Mouse (Mus musculus) frontal cortex, postnatal 10 days (tissue): ENCODE results near the gene Mtmr11.
"Not testable (repeated sequence)": the region's sequence is repeated elsewhere in the genome, so short reads cannot be mapped to it uniquely, and the experiment has no call there.

Experiments
- DNase-seq, 2 experiments: peaks; one replicate each; pipeline ENCODE4 v3.0.0; 2022; ENCODE audit warnings: low spot score in 2 of 2, mixed read lengths in 1 of 2

Gene Mtmr11

DNA sequence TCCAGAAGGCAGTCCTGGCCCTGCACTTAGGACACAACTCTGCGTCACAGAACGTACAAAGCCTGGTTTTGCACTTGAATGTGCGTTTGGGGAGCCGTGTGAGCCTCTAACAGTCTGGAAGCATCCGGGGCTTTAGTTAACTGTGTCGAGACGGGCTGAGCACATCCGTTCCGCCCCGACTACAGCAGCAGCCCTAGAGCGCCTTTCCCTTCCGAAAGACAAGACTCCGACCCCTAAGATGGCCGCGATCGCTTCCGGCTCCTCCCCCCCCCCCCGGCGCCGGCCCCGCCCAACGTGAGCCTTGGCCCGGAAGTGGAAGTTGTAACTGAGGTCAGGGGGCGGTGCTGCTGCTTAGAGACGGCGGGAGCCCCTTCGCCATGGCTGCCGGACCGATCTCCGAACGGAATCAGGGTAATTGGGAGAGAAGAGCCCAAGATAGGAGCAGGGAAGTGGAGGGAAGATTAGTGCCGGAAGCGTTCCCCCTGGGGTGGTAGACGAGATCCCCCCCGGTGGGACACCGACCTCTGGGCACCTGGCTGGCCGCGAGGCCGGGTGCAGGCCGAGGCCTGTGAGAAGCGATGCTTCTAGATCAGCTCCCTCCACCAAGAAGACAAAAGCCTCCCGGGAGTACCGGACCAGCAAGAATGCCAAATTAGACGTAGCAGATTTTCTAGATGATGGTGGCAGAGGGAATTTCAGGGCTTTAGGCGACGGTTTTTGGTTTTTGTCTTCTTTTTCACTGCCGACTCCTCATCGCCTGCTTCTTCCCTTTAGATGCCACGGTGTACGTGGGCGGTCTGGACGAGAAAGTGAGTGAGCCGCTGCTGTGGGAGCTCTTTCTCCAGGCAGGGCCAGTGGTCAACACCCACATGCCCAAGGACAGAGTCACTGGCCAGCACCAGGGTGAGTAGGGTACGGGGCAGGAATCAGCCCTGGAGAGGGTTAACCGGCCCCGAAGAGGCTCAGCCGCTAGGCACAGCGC is 10.7 kb downstream of the Mtmr11 start, which contains the start of gene Sf3b4:
Gene Sf3b4, plus strand, starts transcription at position 136 of the 982 bp plus-strand sequence.
- DNase-seq, result peak; percentile 82 to 83

DNA sequence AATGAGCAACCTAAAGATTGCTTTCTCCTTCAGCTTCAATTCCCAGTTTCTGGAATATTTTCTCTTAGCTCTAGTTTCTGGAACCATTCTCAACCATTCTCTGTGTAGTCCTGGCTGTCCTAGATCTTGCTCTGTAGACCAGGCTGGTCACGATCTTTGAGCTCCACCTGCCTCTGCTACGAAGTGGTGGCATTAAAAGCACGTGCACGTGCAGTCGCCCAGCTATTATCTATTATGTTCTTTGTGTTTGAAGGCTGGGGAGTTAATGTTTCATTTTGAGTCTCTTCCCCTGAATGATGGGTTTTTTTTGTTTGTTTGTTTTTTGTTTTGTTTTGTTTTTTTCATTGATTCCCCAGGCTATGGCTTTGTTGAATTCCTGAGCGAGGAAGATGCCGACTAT is 11.4 kb downstream of the Mtmr11 start:
- DNase-seq, result no peak

DNA sequence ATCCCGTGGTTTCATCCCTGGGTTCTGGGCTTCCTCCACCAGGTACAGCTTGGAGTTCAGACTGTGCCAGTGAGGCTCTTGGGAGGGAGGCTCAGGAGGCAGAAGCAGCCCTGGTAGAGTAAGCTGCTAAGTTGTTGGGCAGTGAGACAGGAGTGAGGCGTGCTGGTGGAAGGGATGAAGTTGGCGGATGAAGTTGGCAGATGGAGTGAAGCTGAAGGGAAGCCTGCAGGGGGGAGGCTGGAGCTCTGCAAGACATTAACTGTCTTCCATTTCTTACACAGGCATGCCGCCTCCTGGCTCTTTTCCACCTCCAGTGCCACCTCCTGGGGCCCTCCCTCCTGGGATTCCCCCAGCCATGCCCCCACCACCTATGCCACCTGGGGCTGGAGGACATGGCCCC is 12.2 kb downstream of the Mtmr11 start:
- DNase-seq, result not testable (repeated sequence)

DNA sequence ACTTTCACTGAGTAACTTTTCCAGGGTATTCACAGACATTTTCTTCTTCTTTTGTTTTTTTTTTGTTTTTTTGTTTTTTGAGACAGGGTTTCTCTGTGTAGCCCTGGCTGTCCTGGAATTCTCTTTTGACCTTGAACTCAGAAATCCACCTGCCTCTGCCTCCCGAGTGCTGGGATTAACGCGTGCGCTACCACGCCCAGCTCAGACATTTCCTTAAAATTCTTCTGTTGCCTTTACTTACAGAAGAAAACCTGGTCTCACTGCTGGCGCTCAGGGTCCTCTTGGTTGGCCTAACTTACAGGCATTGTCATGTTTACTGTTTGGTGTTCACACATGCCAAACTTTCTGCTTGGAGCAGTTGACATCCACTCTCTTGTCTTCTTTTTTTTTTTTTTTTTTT is 13.4 kb downstream of the Mtmr11 start:
- DNase-seq, result no peak

DNA sequence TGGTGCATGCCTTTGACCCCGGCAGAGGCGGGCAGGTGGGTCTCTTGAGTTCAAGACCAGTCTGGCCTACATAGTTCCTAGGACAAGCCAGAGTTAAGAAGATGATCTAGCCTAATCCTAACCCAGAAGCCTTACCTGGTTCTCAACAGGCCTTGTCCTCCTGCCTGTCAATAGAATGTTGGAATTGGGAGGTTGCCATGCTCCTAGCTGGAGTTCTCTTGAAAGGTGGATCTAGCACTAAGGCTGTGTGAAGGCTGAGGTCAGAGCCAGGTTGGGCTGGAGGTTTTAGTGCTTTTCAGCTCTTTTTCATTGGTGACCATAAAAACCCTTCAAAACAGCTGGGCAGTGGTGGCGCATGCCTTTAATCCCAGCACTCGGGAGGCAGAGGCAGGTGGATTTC is 16.6 kb downstream of the Mtmr11 start:
- no peak for DNase-seq

DNA sequence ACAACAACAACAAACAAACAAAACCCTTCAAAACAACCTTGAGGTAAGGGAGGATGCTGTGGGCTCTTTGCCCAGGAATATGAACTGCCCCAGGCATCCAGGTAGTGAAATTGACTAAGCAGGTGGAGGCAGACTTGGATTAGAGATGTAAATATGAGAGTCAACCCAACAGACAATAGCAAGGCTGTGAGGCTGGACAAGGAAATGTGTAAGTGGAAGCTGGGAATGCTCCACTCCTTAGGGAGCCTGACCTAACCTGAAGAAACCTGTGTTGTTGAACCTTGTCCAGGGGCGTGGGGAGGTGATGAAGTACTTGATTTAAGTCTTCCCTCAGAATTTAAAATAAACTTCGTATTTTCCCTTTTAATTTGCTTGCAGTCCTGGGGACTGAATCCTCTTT is 17.1 kb downstream of the Mtmr11 start:
- DNase-seq, result no peak

DNA sequence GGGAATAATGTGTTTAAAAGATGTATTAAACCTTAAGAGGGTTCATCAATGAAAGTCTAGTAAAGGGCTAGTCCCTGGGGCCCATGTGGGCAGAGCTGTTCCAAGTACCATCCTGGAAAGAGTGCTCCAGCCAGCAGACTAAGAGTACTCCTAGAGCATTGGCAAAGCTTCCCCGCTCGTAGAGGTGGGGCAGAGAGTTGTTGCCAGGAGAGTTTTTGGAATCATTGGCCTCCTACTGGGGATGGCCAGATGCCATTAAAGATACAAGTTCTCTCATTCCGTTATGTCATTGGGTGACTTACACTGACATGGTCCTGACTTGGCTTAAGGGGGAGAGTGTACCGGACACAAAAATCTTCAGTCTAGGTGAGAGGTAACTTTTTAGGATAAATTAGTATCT is 17.7 kb downstream of the Mtmr11 start:
- DNase-seq, result no peak

DNA sequence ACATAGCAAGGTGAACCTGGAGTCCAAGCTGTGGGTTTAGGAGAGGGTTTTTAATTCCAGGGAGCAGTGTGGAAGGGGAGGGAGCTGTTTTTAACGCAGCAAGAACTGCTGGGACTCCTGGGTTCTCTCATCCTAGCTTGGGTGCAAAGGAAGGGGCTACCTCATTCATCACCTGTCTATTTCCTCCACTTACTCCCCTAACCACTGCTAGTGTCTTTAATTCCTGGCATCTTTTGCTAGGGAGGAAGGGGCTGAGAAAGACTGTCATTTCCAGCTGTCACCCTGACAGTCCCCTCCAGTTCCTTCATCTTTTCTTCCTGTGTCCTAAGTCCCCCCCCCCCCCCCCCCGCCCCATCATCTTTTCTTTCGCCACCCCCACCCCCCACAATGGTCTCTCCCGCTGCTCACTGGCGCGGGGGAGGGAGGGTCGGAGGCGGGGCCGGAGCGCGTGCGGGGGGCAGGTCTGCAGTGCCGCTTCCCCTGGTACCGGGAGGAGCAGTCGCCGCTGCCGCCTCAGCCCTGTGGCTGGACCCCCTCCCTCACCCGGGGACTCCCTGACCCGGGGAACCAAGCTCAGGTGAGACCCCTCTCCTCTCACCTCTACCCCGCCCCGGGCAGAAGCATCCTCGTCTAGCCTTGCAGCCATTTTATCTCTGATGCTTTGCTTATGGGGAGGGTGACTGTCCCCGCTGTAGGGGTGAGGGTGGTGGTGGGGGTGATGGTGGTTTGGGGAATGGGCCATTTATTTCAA is 19.1 kb downstream of the Mtmr11 start, which contains the start of gene Sv2a:
Gene Sv2a, plus strand, starts transcription at position 425 of the 751 bp plus-strand sequence.
- peak; percentile 69 to 75 for DNase-seq

DNA sequence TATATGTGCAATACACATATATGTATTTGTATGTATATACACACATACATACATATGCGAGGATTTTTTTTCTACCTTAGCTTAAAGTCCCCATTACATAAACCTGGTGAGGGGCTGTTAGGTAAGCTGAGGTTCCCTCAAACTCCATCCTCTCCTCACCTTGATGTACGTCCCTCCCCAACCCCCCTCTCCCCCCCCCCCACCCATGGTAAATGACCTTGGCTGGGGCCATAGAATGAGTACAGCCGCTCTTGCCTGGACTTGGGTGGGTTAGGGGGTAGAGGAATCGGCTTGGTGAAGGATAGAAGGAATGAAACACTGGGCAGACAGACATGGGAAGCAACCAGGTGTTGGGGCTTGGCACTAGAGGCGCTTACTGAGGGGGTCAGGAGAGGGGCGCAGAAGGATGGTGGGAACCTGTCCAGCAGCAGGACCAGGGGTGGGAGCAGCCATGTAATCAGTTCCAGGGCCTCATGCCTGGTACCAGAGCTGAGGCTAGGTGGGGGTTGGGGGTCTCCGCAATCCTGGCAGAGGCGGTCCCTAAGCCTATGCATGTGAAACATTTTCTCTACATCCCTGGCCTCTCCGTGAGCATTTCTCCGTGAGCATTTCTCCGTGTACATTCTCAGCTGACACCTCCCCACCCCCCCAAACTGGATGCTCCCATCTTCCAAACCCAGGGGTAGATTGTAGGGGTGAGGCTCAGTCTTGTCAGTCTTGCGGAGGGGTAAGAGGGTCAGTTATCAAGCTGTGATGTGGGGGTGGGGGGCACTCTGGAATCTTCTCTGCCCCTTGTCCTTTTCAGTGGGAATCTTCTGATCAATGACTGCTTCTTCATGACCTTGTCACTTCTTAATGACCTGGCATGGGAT is 19.9 kb downstream of the Mtmr11 start:
- DNase-seq, result peak in 1 of 2 experiments; percentile 63

DNA sequence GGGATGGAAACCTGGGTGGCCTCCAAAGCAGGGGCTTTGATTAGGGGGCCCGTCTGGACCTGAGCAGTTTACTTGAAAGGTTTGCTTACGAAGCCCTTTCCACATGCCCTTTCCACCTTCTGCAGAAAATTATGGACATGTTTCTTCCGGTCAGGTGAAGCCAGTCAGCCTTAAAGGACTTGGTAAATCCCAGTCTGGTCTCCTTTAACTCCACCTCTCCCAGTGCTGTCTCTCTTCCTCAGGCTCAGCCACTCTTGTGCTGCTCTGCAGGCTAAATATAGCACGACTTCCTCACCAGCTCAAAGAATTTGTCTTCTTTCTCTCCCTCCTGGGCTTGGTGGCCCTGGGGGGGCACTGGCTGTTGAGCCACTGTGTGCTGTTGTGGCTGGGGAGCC is 20.6 kb downstream of the Mtmr11 start:
- DNase-seq, result no peak

DNA sequence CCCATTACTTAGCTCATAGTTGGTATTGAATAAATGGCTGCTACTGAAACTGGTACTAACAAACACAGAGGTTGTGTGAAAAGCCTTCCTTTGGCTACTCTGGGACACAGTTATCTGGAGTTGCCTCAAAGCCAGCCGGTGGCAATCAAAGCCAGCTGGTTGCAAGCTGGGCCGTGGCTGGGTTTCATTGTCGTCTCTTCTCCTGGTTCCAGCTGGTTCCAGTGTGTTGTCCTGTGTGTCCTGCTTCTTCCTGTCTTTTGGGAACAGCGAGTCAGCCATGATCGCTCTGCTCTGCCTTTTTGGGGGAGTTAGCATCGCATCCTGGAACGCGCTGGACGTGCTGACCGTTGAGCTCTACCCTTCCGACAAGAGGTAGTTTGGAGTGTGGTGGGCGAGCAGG is 31.2 kb downstream of the Mtmr11 start:
- DNase-seq, result no peak

DNA sequence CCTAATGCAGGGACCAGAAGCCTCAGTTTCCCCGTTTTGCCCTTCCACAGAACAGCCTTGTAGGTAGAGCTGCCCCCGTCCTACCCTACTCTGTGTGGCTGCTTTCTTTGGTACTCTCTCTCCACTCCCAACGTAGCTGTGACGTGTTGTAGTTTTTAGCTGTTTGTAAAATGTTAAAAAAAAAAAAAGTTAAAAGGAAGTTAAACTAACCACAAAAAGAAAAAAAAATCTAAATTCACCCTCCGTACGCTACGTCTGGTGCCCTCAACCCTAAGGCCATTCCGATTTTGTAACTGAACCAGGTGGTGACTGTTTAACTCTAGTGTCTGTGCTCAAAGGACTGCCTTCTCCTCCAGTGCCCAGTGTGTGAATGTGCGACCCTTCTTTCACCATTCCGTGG is 33.2 kb downstream of the Mtmr11 start:
- DNase-seq, result no peak

DNA sequence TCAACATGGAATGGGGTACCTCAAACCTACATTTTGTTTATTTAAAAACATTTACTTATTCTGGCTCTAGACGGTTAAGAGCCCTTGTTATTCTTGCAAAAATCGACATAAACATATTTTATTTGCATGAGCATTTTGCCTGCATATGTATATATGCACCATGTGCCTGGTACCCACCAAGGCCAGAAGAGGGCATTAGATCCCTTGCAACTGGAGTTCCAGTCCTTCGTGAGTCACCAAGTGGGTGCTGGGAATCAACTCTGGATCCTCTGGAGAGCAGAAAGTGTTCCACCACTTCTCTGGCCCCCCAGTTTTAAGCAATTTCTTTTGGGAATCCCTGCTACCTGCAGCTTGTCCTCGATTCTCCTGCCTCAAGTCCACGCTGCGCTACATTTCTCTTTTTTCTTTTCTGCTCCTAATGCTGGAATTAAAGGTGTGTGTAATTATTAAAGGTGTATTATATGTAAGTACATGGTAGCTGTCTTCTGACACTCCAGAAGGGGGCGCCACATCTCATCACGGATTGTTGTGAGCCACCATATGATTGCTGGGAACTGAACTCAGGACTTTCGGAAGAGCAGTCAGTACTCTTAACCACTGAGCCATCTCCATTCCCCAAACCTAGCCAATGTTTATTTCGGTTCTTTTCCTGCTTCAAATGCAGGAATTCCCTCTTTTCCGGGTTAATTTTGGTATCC is 34.0 kb downstream of the Mtmr11 start:
- DNase-seq, result no peak

DNA sequence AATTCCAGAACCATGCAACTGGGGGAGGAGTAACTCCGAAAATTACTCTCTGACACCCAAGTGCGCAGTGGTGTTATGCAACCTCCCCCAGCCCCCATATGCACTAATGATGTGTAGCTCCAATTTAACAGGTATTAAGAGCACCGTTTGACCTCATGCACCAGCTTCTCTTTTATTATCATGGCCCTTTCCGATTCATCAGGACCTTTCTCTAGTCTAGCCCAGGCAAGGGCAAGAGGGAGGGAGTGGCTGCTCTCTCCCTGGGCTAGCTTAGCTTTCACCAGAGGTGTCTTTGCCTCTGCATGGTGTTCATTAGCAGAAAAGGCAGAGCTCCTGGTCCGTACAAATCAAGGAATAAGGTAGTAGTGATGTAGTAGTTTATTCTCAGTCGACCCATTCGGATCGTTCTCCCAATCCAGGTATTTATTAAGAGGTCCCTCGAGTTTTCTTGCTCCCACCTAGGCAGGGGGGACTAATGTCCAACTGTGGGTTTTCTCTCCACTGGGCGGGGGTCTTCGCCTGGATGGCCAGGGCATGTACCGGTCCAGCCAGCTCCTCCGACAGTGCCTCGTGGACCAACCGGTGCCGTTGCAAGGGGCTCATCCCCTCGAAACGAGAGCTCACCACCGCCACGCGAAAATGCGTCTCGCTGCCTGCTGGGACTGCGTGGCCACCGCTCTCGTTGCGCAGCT is 34.8 kb downstream of the Mtmr11 start:
- DNase-seq, result no peak

DNA sequence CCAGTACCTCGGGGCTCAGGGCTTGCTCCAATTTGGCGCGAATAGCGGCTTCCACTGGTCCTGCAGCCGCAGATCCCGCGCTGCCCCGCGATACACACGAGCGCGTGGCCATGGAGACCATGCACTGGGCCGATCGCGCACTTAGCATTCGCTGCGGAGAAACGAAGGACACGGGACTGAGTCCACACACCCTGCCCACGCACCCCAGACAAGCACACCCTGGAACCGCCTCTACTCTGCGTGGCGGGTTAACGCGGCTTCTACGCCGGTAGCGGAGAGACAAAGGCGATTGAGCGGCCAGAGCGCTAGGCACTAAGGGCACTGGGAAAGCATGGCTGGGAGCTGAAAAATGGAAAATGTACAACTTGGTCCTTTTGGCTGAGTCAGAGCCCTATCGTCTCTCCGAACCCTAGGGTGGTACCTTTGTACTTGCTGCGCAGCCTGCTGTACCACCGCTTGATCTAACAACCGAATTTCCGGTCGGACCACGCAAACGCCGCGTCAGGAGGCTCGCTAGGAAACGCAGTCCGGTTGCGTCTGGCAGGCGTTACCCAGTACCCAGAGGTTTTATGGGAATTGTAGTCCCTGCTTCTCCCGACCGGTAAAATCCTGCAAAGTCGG is 35.4 kb downstream of the Mtmr11 start:
- DNase-seq, result peak; percentile 85 to 89

DNA sequence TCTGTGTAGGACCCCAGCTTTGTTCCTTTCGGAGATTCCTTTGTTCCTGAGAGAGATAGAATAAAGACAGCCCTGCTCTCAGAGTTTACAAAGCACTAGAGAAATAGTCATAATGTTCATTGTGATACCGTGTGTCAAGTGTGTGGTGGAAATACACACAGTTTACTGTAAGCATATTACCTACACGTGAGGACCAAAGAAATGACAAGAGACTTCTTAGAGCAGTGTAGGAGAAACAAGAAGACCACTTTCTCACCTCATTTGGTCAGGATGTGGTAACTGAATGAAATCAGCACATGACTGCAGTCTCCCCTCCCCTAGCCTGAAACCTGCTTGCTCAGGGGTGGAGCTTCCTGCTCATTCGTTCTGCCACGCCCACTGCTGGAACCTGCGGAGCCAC is 36.4 kb downstream of the Mtmr11 start:
- no peak for DNase-seq

DNA sequence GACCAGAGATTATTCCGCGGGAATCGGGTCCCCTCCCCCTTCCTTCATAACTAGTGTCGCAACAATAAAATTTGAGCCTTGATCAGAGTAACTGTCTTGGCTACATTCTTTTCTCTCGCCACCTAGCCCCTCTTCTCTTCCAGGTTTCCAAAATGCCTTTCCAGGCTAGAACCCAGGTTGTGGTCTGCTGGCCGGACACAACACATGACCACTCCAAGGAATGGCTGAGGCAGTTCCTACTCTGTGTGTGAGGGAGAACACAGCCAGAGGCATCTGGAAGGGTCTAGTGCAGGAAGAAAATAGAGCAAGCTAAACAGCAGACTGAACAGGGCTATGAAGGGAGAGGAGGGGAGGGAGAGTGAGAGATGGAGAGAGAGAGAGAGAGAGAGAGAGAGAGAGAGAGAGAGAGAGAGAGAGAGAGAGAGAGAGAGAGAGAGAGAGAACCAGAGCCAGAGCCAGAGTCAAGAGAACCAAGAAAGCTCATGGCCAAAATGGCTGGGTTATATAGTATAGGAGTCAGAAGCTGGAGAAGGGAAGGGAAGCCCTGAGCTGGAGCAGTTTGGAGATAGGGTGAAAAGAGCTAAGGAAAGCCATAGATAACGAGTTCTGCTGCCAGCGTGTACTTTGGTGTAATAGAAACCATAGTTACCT is 36.9 kb downstream of the Mtmr11 start:
- not testable (repeated sequence) for DNase-seq

DNA sequence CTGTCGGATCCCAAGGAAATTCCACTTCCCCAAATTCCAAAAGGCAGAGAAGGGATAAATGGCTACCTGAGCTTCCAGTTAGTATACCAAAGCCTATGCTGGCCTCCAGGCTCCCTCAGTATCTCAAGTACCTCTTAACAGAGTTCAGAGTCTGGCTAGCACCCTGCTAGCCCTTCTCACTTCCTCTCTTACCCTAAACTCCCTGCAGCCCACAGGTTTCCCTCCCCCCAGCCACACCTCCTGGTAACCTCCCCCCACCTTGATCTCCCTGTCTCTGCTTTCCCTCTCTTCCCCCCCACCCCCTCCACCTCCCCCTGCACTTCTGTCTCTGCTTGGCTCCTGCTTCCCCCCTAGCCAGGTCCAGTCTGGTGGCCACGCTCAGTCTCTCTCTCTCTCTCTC is 37.9 kb downstream of the Mtmr11 start:
- DNase-seq, result no peak

DNA sequence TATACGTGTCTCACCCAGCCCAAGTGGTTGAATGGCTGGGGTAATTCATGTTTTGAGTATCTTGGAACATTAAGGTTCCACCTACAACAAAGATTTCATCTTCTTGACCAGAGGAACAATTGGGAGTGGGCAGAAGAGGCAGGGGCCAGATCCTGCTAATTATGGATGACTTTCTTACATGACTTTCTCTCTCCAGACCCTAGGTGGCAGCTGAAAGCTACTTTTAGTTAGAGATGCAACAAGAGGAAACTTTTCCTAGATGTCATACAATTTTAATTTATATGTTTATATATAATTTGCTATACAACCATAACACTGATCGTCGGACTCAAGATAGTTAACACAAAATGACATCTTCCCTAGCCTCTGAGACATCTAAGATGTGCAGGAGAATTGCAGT is 46.0 kb downstream of the Mtmr11 start:
- DNase-seq, result no peak
